Mouse (Mus musculus): ENCODE measurements around the gene Tac4.

Gene Tac4

DNA sequence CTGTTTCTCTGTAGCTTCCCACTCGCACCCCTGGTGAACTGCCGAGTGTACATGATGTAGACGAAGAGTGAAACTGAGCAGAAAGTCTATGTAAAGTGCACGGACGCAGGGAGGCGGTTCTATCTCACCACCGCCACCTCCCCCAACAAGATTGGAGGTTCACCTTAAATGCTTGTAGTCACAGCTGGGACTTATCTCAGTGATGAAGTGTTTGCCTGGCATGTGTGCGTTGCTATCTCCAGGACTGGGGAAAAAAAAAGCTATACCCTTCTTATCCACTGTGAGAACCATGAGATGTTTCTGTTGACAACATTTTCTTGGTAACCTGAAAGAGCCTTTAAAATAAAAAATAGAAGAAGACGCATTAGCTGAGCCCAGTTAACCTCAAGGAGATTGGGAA is 56.8 kb downstream of the Tac4 start:
- DNase-seq: no peak
